Mouse (Mus musculus): Measurements from ENCODE around the gene Tmem171. TPM values are rescaled to one million over a fixed set of nuclear protein-coding genes. Genes with fewer than 3 reads are reported as not detected.

Tmem171 gene
- total RNA-seq (2014; rRNA removed) (not detected in 2 replicates), polyA plus RNA-seq (2015; fragmentation: Nextera tagmentation; extraction: Ambion mirVana) (0.15 TPM in 1 of 2 replicates, not detected in the other)

GRCm38 (mm10) chr13:98694773-98695314 lies at the start of gene Tmem171:
TSS of gene Tmem171 (minus strand) at chr13:98694834.
- 4% methylated on average over 44 of the region's 44 CpGs for WGBS
- no peaks in the 10 kb centered on the region for H3K9me3 ChIP-seq (ENCODE audit: low read length)
- H3K27me3 ChIP-seq (ENCODE audit: insufficient read depth, low read length) = peaks cover 13% of the 10 kb centered on the region; the same call in 1 of the 2 replicates
- H3K27ac ChIP-seq (ENCODE audit: low read depth, low read length) = no peak within 1 kb of the TSS
- 0 out of 2 replicates have a peak, but pooled peaks cover 4% of the 10 kb centered on the region for H3K4me1 ChIP-seq (ENCODE audit: insufficient read depth, low read length)
- DNase-seq (ENCODE audit: low spot score) (no peak), ATAC-seq (ENCODE audit: low FRiP score) (peak; percentile 47)
- no peaks in the 10 kb centered on the region for H3K36me3 ChIP-seq (ENCODE audit: insufficient read depth, low read length)
- peak within 1 kb of the TSS; percentile 36 for H3K4me3 ChIP-seq (ENCODE audit: low read depth, low read length)
- TF ChIP-seq CTCF (IDR thresholded peaks at IDR 0.05) = no peak
- H3K9ac ChIP-seq (replicated peaks; ENCODE audit: low read length, poor library complexity, severe bottlenecking) = peak within 1 kb of the TSS; percentile 46; the same call in 1 of the 2 replicates
- H3K4me2 ChIP-seq (ENCODE audit: low read depth, low read length, poor library complexity, severe bottlenecking) = peak within 1 kb of the TSS; percentile 86

- H3K9ac ChIP-seq (replicated peaks; ENCODE audit: low read length, poor library complexity, severe bottlenecking) = no peak overlapping the region
- H3K9me3 ChIP-seq (ENCODE audit: low read length) = no peaks in the 10 kb centered on the region
- no peak for DNase-seq (ENCODE audit: low spot score)
- no peaks in the 10 kb centered on the region for H3K27me3 ChIP-seq (ENCODE audit: insufficient read depth, low read length)
- no peak overlapping the region for H3K27ac ChIP-seq (ENCODE audit: low read depth, low read length)
- peaks cover 13% of the 10 kb centered on the region; the same call in 1 of the 2 replicates for H3K36me3 ChIP-seq (ENCODE audit: insufficient read depth, low read length)
- no peak overlapping the region for H3K4me3 ChIP-seq (ENCODE audit: low read depth, low read length)
- no peak for ATAC-seq (ENCODE audit: low FRiP score)
- no peak for TF ChIP-seq CTCF (IDR thresholded peaks at IDR 0.05)
- H3K4me1 ChIP-seq (ENCODE audit: insufficient read depth, low read length) = no peaks in the 10 kb centered on the region
- H3K4me2 ChIP-seq (ENCODE audit: low read depth, low read length, poor library complexity, severe bottlenecking) = no peak overlapping the region
Measured at GRCm38 (mm10) chr13:98743829-98744228, 49.2 kb upstream of the Tmem171 start.

GRCm38 (mm10) chr13:98743214-98743613 lies 48.6 kb upstream of the Tmem171 start:
- no peaks in the 10 kb centered on the region for H3K9me3 ChIP-seq (ENCODE audit: low read length)
- H3K27me3 ChIP-seq (ENCODE audit: insufficient read depth, low read length) = no peaks in the 10 kb centered on the region
- H3K9ac ChIP-seq (replicated peaks; ENCODE audit: low read length, poor library complexity, severe bottlenecking) = no peak overlapping the region
- ATAC-seq (ENCODE audit: low FRiP score) (no peak), DNase-seq (ENCODE audit: low spot score) (no peak)
- no peak for TF ChIP-seq CTCF (IDR thresholded peaks at IDR 0.05)
- H3K4me3 ChIP-seq (ENCODE audit: low read depth, low read length) = no peak overlapping the region
- WGBS = 95% methylated on average over 6 of the region's 6 CpGs
- H3K4me2 ChIP-seq (ENCODE audit: low read depth, low read length, poor library complexity, severe bottlenecking) = no peak overlapping the region
- no peaks in the 10 kb centered on the region for H3K4me1 ChIP-seq (ENCODE audit: insufficient read depth, low read length)
- H3K36me3 ChIP-seq (ENCODE audit: insufficient read depth, low read length) = peaks cover 13% of the 10 kb centered on the region; the same call in 1 of the 2 replicates
- no peak overlapping the region for H3K27ac ChIP-seq (ENCODE audit: low read depth, low read length)

GRCm38 (mm10) chr13:98738213-98738612 lies 43.6 kb upstream of the Tmem171 start:
- ATAC-seq (ENCODE audit: low FRiP score) (no peak), DNase-seq (ENCODE audit: low spot score) (no peak)
- H3K4me2 ChIP-seq (ENCODE audit: low read depth, low read length, poor library complexity, severe bottlenecking) = no peak overlapping the region
- H3K27ac ChIP-seq (ENCODE audit: low read depth, low read length) = no peak overlapping the region
- H3K9me3 ChIP-seq (ENCODE audit: low read length) = no peaks in the 10 kb centered on the region
- no peak for TF ChIP-seq CTCF (IDR thresholded peaks at IDR 0.05)
- 94% methylated on average over 2 of the region's 2 CpGs for WGBS
- H3K9ac ChIP-seq (replicated peaks; ENCODE audit: low read length, poor library complexity, severe bottlenecking) = no peak overlapping the region
- H3K36me3 ChIP-seq (ENCODE audit: insufficient read depth, low read length) = peaks cover 9% of the 10 kb centered on the region; the same call in 1 of the 2 replicates
- H3K27me3 ChIP-seq (ENCODE audit: insufficient read depth, low read length) = no peaks in the 10 kb centered on the region
- H3K4me3 ChIP-seq (ENCODE audit: low read depth, low read length) = no peak overlapping the region
- H3K4me1 ChIP-seq (ENCODE audit: insufficient read depth, low read length) = no peaks in the 10 kb centered on the region

GRCm38 (mm10) chr13:98733292-98733691 lies 38.7 kb upstream of the Tmem171 start:
- WGBS = 62% methylated on average over 3 of the region's 3 CpGs
- DNase-seq (ENCODE audit: low spot score) = no peak

GRCm38 (mm10) chr13:98729271-98730062 lies 34.8 kb upstream of the Tmem171 start:
- Histone ChIP-seq H3K9ac (replicated peaks; ENCODE audit: low read length, poor library complexity, severe bottlenecking) (no peak overlapping the region), H3K4me3 (ENCODE audit: low read depth, low read length) (no peak overlapping the region), H3K9me3 (ENCODE audit: low read length) (no peaks in the 10 kb centered on the region), H3K4me1 (ENCODE audit: insufficient read depth, low read length) (no peaks in the 10 kb centered on the region), H3K36me3 (ENCODE audit: insufficient read depth, low read length) (peaks cover 25% of the 10 kb centered on the region), H3K4me2 (ENCODE audit: low read depth, low read length, poor library complexity, severe bottlenecking) (no peak overlapping the region), H3K27ac (ENCODE audit: low read depth, low read length) (no peak overlapping the region), H3K27me3 (ENCODE audit: insufficient read depth, low read length) (no peaks in the 10 kb centered on the region)
- ATAC-seq (ENCODE audit: low FRiP score) (no peak), DNase-seq (ENCODE audit: low spot score) (peak; percentile 34)
- WGBS = 72% methylated on average over 1 of the region's 1 CpGs
- TF ChIP-seq CTCF (IDR thresholded peaks at IDR 0.05) = peak; percentile 64

More at GRCm38 (mm10) chr13:98733292-98733691, 38.7 kb upstream of the Tmem171 start:
- no peak for ATAC-seq (ENCODE audit: low FRiP score)
- no peak for TF ChIP-seq CTCF (IDR thresholded peaks at IDR 0.05)
- Histone ChIP-seq H3K4me1 (ENCODE audit: insufficient read depth, low read length) (no peaks in the 10 kb centered on the region), H3K9ac (replicated peaks; ENCODE audit: low read length, poor library complexity, severe bottlenecking) (no peak overlapping the region), H3K9me3 (ENCODE audit: low read length) (no peaks in the 10 kb centered on the region), H3K4me2 (ENCODE audit: low read depth, low read length, poor library complexity, severe bottlenecking) (no peak overlapping the region), H3K27me3 (ENCODE audit: insufficient read depth, low read length) (no peaks in the 10 kb centered on the region), H3K27ac (ENCODE audit: low read depth, low read length) (no peak overlapping the region), H3K36me3 (ENCODE audit: insufficient read depth, low read length) (peaks cover 22% of the 10 kb centered on the region), H3K4me3 (ENCODE audit: low read depth, low read length) (no peak overlapping the region)
